Mouse (Mus musculus): Measurements from ENCODE around the gene Slc6a6.

- TF ChIP-seq CTCF (IDR thresholded peaks at IDR 0.05; ENCODE audit: low read depth, low read length), result no peak
- TF ChIP-seq GATA1 (IDR thresholded peaks at IDR 0.05; ENCODE audit: borderline replicate concordance, low read length), result no peak
- TF ChIP-seq GATA2 (IDR thresholded peaks at IDR 0.05; ENCODE audit: borderline replicate concordance, low read depth, low read length), result no peak
Measured at GRCm38 (mm10) chr6:91712855-91713331, 29.0 kb downstream of the Slc6a6 start.
